Comparison of ENCODE assay signal across 11 mouse cellular contexts in genomic region chr13:71157656-71158299, GRCm38 (mm10).
DNase-seq lines count a peak whose midpoint lies in the region; ATAC-seq lines count a peak whose summit lies in the region.
"Had no signal": no experiment of that assay in that cellular context is flagged by ENCODE, and none has a peak within 500 bp of the region (broad histone marks: within the 10 kb centered on the region; RNA-seq: fewer than 3 reads in every experiment).

No protein-coding gene starts in this region.

- WGBS in forebrain, embryonic 14.5 days = 27% methylated on average over 14 of the region's 14 CpGs
- 14% methylated on average over 14 of the region's 14 CpGs for WGBS in midbrain, embryonic 13.5 days

- ATAC-seq in forebrain, embryonic 14.5 days = peak; percentile 27; the same call in 1 of the 2 replicates
- ATAC-seq in midbrain, embryonic 13.5 days = no peak

- H3K9me3 ChIP-seq in forebrain, embryonic 14.5 days (replicated peaks; ENCODE audit: control insufficient read depth, low read length) = no peaks in the 10 kb centered on the region
- H3K9me3 ChIP-seq in midbrain, embryonic 13.5 days = no peaks in the 10 kb centered on the region

- H3K27ac ChIP-seq in forebrain, embryonic 14.5 days (ENCODE audit: low read depth, low read length) = no peak overlapping the region
- peak overlapping the region; percentile 67 for H3K27ac ChIP-seq in midbrain, embryonic 13.5 days
- H3K27ac ChIP-seq: liver, embryonic 14.5 days had no signal

- H3K4me1 ChIP-seq in forebrain, embryonic 14.5 days (ENCODE audit: control insufficient read depth, insufficient read depth, low read length) = peaks cover 7% of the 10 kb centered on the region
- H3K4me1 ChIP-seq in midbrain, embryonic 13.5 days (replicated peaks) = peaks cover 37% of the 10 kb centered on the region

- peak overlapping the region; percentile 15; the same call in 1 of the 2 replicates for H3K4me3 ChIP-seq in forebrain, embryonic 14.5 days (ENCODE audit: low read depth, low read length)
- H3K4me3 ChIP-seq in midbrain, embryonic 13.5 days (replicated peaks) = peak overlapping the region; percentile 21

- intact Hi-C loops in gastrocnemius, postnatal 14 days (cut with DNase I; ENCODE audit: low total_unique reads) = no loop called here

- peak; percentile 12 for DNase-seq in gastrocnemius, postnatal 14 days
- no peak for DNase-seq in gastrocnemius, adult 18-20 months (ENCODE audit: low spot score)
- peak; percentile 26 for DNase-seq in Muller cell, postnatal 12 days (ENCODE audit: inconsistent ontology term)
- no peak for DNase-seq in forebrain, embryonic 14.5 days (ENCODE audit: low spot score)
- no peak for DNase-seq in kidney, postnatal 25 days
- no peak for DNase-seq in layer of hippocampus, postnatal 36 days
- DNase-seq in kidney, postnatal 36 days = no peak
- DNase-seq: kidney, adult 11 months; right cerebral cortex, postnatal 14 days had no signal

- no peaks in the 10 kb centered on the region for H3K36me3 ChIP-seq in forebrain, embryonic 14.5 days (ENCODE audit: control insufficient read depth, insufficient read depth, low read length)
- H3K36me3 ChIP-seq in midbrain, embryonic 13.5 days = no peaks in the 10 kb centered on the region

- H3K9ac ChIP-seq in forebrain, embryonic 14.5 days (ENCODE audit: low read length) = no peak overlapping the region
- H3K9ac ChIP-seq in midbrain, embryonic 13.5 days (replicated peaks) = peak overlapping the region; percentile 15
- H3K9ac ChIP-seq: liver, embryonic 14.5 days had no signal

- 0 out of 2 replicates have a peak, but pooled peaks cover 15% of the 10 kb centered on the region for H3K27me3 ChIP-seq in forebrain, embryonic 14.5 days (replicated peaks; ENCODE audit: control insufficient read depth, insufficient read depth, low read length)
- peaks cover 33% of the 10 kb centered on the region for H3K27me3 ChIP-seq in midbrain, embryonic 13.5 days

- peak overlapping the region; percentile 43 for H3K4me2 ChIP-seq in forebrain, embryonic 14.5 days (ENCODE audit: low read length)
- H3K4me2 ChIP-seq in midbrain, embryonic 13.5 days (replicated peaks) = peak overlapping the region; percentile 53

Comparison
In these comparisons a context has a peak if more than half of its experiments do, and no peak if none do; other contexts are left out.
1. DNase-seq: peak in gastrocnemius, postnatal 14 days (single experiment) and Muller cell, postnatal 12 days (single experiment); none in gastrocnemius, adult 18-20 months (single experiment), forebrain, embryonic 14.5 days (single experiment), kidney, postnatal 25 days (0 of 2), layer of hippocampus, postnatal 36 days (0 of 2) and kidney, postnatal 36 days (0 of 2).